In the genomic region with DNA sequence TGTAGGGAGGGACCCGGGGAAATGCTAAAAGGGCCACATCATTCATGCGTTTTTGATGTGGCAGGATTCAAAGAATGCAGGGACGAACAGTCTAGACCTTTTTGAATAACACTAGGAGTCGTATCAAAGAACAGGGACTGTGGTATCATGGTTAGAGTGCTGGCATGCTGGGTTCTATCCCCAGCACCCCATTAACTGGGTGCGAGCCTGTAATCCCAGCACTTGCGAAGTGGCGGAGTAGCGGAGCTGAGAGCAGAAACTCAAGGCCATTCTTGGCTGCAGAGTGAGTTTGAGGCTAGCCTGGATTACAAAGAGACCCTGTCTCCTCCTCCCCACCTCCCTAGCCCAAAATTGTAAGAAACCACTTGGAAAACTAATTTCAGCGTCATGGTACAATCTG, we compare ENCODE assay signal across 12 mouse cellular contexts. TPM values are rescaled to one million over a fixed set of nuclear protein-coding genes. Genes with fewer than 3 reads are reported as not detected.
DNase-seq lines count a peak whose midpoint lies in the region; ATAC-seq and TF ChIP-seq lines count a peak whose summit lies in the region.
"Had no signal": no experiment of that assay in that cellular context is flagged by ENCODE, and none has a peak within 500 bp of the region (broad histone marks: within the 10 kb centered on the region; RNA-seq: fewer than 3 reads in every experiment).

No protein-coding gene starts in this region.

- no peak overlapping the region for H3K9ac ChIP-seq in forebrain, embryonic 12.5 days
- H3K9ac ChIP-seq in liver, adult 2 months (ENCODE audit: low read depth, low read length) = no peak overlapping the region
- H3K9ac ChIP-seq in liver, postnatal 0 days (replicated peaks) = no peak overlapping the region
- 0 out of 2 replicates have a peak overlapping the region, but pooled peaks have one; percentile 17 for H3K9ac ChIP-seq in hindbrain, embryonic 14.5 days

- H3K27ac ChIP-seq in forebrain, embryonic 10.5 days = peak overlapping the region; percentile 58; the same call in 1 of the 2 replicates
- no peak overlapping the region for H3K27ac ChIP-seq in forebrain, embryonic 12.5 days
- peak overlapping the region; percentile 62 for H3K27ac ChIP-seq in liver, adult 2 months (replicated peaks; ENCODE audit: insufficient read depth, low read depth, low read length)
- no peak overlapping the region for H3K27ac ChIP-seq in liver, postnatal 0 days (ENCODE audit: low read depth)
- H3K27ac ChIP-seq in hindbrain, embryonic 14.5 days = no peak overlapping the region

- no peaks in the 10 kb centered on the region for H3K79me2 ChIP-seq in liver, adult 2 months (ENCODE audit: control insufficient read depth, insufficient read depth, low read length)

- no peak overlapping the region; the same call in 1 of the 2 replicates for H3K4me2 ChIP-seq in forebrain, embryonic 12.5 days
- no peak overlapping the region for H3K4me2 ChIP-seq in liver, postnatal 0 days (ENCODE audit: low read depth, low read length)
- H3K4me2 ChIP-seq in hindbrain, embryonic 14.5 days (replicated peaks) = peak overlapping the region; percentile 39; the same call in 1 of the 2 replicates

- H3K9me3 ChIP-seq in forebrain, embryonic 10.5 days = no peaks in the 10 kb centered on the region
- no peaks in the 10 kb centered on the region for H3K9me3 ChIP-seq in forebrain, embryonic 12.5 days
- no peaks in the 10 kb centered on the region for H3K9me3 ChIP-seq in liver, postnatal 0 days (ENCODE audit: low read length)
- H3K9me3 ChIP-seq in E14TG2a.4 (ENCODE audit: low read length) = no peaks in the 10 kb centered on the region
- H3K9me3 ChIP-seq in hindbrain, embryonic 14.5 days (ENCODE audit: control insufficient read depth, low read length) = no peaks in the 10 kb centered on the region

- 3% methylated on average over 9 of the region's 9 CpGs for WGBS in forebrain, embryonic 10.5 days
- 9% methylated on average over 9 of the region's 9 CpGs for WGBS in forebrain, embryonic 12.5 days
- 50% methylated on average over 9 of the region's 9 CpGs for WGBS in liver, adult 2 months
- whole genome bisulfite sequencing in liver, postnatal 0 days (ENCODE audit: insufficient replicate concordance) = 40% methylated on average over 9 of the region's 9 CpGs
- WGBS in hindbrain, embryonic 14.5 days = 5% methylated on average over 9 of the region's 9 CpGs

- DNase-seq in forebrain, embryonic 10.5 days (ENCODE audit: extremely low spot score, low spot score) = no peak
- peak; percentile 27 for DNase-seq in liver, adult 2 months (ENCODE audit: extremely low read depth, low read depth, low spot score)
- no peak for DNase-seq in liver, postnatal 0 days
- no peak for DNase-seq in hindbrain, embryonic 14.5 days (ENCODE audit: low spot score)
- no peak for DNase-seq in cerebellum, postnatal 25 days
- DNase-seq: cerebellum, postnatal 36 days; kidney, adult 11 months; kidney, postnatal 25 days; thymus, adult 18-20 months had no signal

- TF ChIP-seq EP300 in liver, postnatal 0 days (IDR thresholded peaks at IDR 0.05; ENCODE audit: low read depth) = no peak

- ATAC-seq in forebrain, embryonic 12.5 days (ENCODE audit: low FRiP score) = no peak
- ATAC-seq in liver, postnatal 0 days = no peak
- no peak for ATAC-seq in hindbrain, embryonic 14.5 days (ENCODE audit: low FRiP score)
- no peak for ATAC-seq in cerebellum, adult (ENCODE audit: insufficient number of reproducible peaks, low FRiP score, low TSS enrichment)

- no peaks in the 10 kb centered on the region for H3K36me3 ChIP-seq in forebrain, embryonic 10.5 days (replicated peaks)
- no peaks in the 10 kb centered on the region for H3K36me3 ChIP-seq in forebrain, embryonic 12.5 days (replicated peaks)
- no peaks in the 10 kb centered on the region for H3K36me3 ChIP-seq in liver, adult 2 months (ENCODE audit: control insufficient read depth, insufficient read depth, low read length)
- H3K36me3 ChIP-seq in liver, postnatal 0 days (replicated peaks; ENCODE audit: insufficient read depth, low read length) = no peaks in the 10 kb centered on the region
- H3K36me3 ChIP-seq in E14TG2a.4 (ENCODE audit: insufficient read depth, low read length) = no peaks in the 10 kb centered on the region
- H3K36me3 ChIP-seq in hindbrain, embryonic 14.5 days (replicated peaks; ENCODE audit: control insufficient read depth, insufficient read depth) = no peaks in the 10 kb centered on the region

- H3K27me3 ChIP-seq in forebrain, embryonic 10.5 days (ENCODE audit: poor library complexity, severe bottlenecking) = peaks cover 98% of the 10 kb centered on the region
- H3K27me3 ChIP-seq in forebrain, embryonic 12.5 days = peaks cover 71% of the 10 kb centered on the region
- H3K27me3 ChIP-seq in liver, adult 2 months (ENCODE audit: control insufficient read depth, insufficient read depth, low read length) = no peaks in the 10 kb centered on the region
- H3K27me3 ChIP-seq in liver, postnatal 0 days (ENCODE audit: insufficient read depth, low read length) = peaks cover 22% of the 10 kb centered on the region
- H3K27me3 ChIP-seq in E14TG2a.4 (ENCODE audit: insufficient read depth, low read length) = peaks cover 57% of the 10 kb centered on the region
- H3K27me3 ChIP-seq in hindbrain, embryonic 14.5 days (ENCODE audit: control insufficient read depth, insufficient read depth, low read length) = peaks cover 50% of the 10 kb centered on the region

- H3K4me3 ChIP-seq in forebrain, embryonic 10.5 days = peak overlapping the region; percentile 42
- no peak overlapping the region for H3K4me3 ChIP-seq in forebrain, embryonic 12.5 days (replicated peaks)
- no peak overlapping the region for H3K4me3 ChIP-seq in liver, adult 2 months (ENCODE audit: insufficient read depth, low read depth, low read length)
- H3K4me3 ChIP-seq in liver, postnatal 0 days (ENCODE audit: low read depth, low read length) = no peak overlapping the region
- peak overlapping the region; percentile 60 for H3K4me3 ChIP-seq in E14TG2a.4 (replicated peaks; ENCODE audit: low read length)
- no peak overlapping the region for H3K4me3 ChIP-seq in hindbrain, embryonic 14.5 days (replicated peaks; ENCODE audit: low read length)

- no peak for TF ChIP-seq POLR2A in liver, adult 2 months (IDR thresholded peaks at IDR 0.05; ENCODE audit: extremely low read depth, insufficient read depth, low read length)

- peaks cover 44% of the 10 kb centered on the region for H3K4me1 ChIP-seq in forebrain, embryonic 10.5 days
- H3K4me1 ChIP-seq in forebrain, embryonic 12.5 days = peaks cover 12% of the 10 kb centered on the region
- H3K4me1 ChIP-seq in liver, adult 2 months (ENCODE audit: control insufficient read depth, insufficient read depth, low read length) = no peaks in the 10 kb centered on the region
- H3K4me1 ChIP-seq in liver, postnatal 0 days (ENCODE audit: insufficient read depth) = peaks cover 6% of the 10 kb centered on the region; the same call in 1 of the 2 replicates
- H3K4me1 ChIP-seq in E14TG2a.4 (replicated peaks; ENCODE audit: low read depth, low read length) = peaks cover 62% of the 10 kb centered on the region
- peaks cover 21% of the 10 kb centered on the region for H3K4me1 ChIP-seq in hindbrain, embryonic 14.5 days (replicated peaks; ENCODE audit: control insufficient read depth, insufficient read depth, low read length)

- TF ChIP-seq CTCF in liver, adult 2 months (IDR thresholded peaks at IDR 0.05; ENCODE audit: low read depth, low read length) = no peak
- TF ChIP-seq CTCF in liver, postnatal 0 days (IDR thresholded peaks at IDR 0.05; ENCODE audit: low read depth) = no peak
- TF ChIP-seq CTCF in E14TG2a.4 (conservative IDR thresholded peaks at IDR 0.05; ENCODE audit: low read length) = no peak

RNA-seq across cellular contexts. Expression of a gene that starts 44.3 kb away (rescaled TPM):
- polyA plus RNA-seq in forebrain, embryonic 10.5 days (2016; fragmentation: Nextera tagmentation; extraction: Ambion mirVana) = 10.6 and 13.9 TPM in 2 replicates
- polyA plus RNA-seq in forebrain, embryonic 12.5 days (2016; fragmentation: Nextera tagmentation; extraction: Ambion mirVana) = 1.7 and 2.3 TPM in 2 replicates
- 7.7 and 8.2 TPM in 2 replicates for total RNA-seq in liver, adult 2 months (2014; rRNA removed)
- polyA plus RNA-seq in liver, adult 2 months (2012; rRNA removed) = 25.0 and 32.4 TPM in 2 replicates
- 2.8 and 4.2 TPM in 2 replicates for polyA plus RNA-seq in liver, postnatal 0 days (2015; fragmentation: Nextera tagmentation; extraction: Ambion mirVana)
- polyA plus RNA-seq in hindbrain, embryonic 14.5 days (2014; fragmentation: Nextera tagmentation; extraction: Ambion mirVana) = 4.3 and 6.6 TPM in 2 replicates

Comparison
In these comparisons a context has a peak if more than half of its experiments do, and no peak if none do; other contexts are left out.
1. H3K27ac ChIP-seq: peak in forebrain, embryonic 10.5 days (single experiment) and liver, adult 2 months (single experiment); none in forebrain, embryonic 12.5 days (single experiment), liver, postnatal 0 days (single experiment) and hindbrain, embryonic 14.5 days (single experiment).
2. H3K4me3 ChIP-seq: peak in forebrain, embryonic 10.5 days (single experiment) and E14TG2a.4 (single experiment); none in forebrain, embryonic 12.5 days (single experiment), liver, adult 2 months (single experiment), liver, postnatal 0 days (single experiment) and hindbrain, embryonic 14.5 days (single experiment).